Mouse (Mus musculus) testis, adult 10 weeks (tissue): ENCODE measurements around the gene Trmt5. TPM values are rescaled to one million over a fixed set of nuclear protein-coding genes. Genes with fewer than 3 reads are reported as not detected.

Experiments used
- polyA plus RNA-seq: library from polyadenylated mRNA; stranded (reverse); fragments of 350-450 nt; fragmentation: Illumina TruSeq; extraction: RNeasy Lipid Tissue Mini Kit (QIAGEN cat#74804); gene quantifications from one replicate; pipeline ENCODE4 v1.2.3, GENCODE M21; 2014; ENCODE audit warnings: low read depth, low replicate concordance

Gene Trmt5
- polyA plus RNA-seq = 75.7 TPM

GRCm38 (mm10) chr12:73286287-73287092 is at the start of gene Trmt5, which contains the start of gene Slc38a6:
Gene Trmt5 (minus strand): TSS chr12:73286710.
Gene Slc38a6 (plus strand): TSS chr12:73286779.

Other genes starting within 250 kb of the Trmt5 start
- gene Six1, start 232.8 kb downstream of the Trmt5 start, polyA plus RNA-seq = 1.2 TPM
- gene Six4, start 173.3 kb downstream of the Trmt5 start, polyA plus RNA-seq = 1.1 TPM
- gene Mnat1, start 163.0 kb downstream of the Trmt5 start, polyA plus RNA-seq = 11.1 TPM
- 12.8 TPM for gene Slc38a6, start 69 bp upstream of the Trmt5 start, polyA plus RNA-seq